Mouse (Mus musculus) cerebellum, adult 2 months (tissue): ENCODE measurements around the gene Sult2b1.

Experiments used
- CTCF ChIP-seq: fragments of 200-500 bp; IDR thresholded peaks from 2 replicates; pipeline ENCODE4 v1.5.1; 2011; ENCODE audit warnings: low read depth, mild to moderate bottlenecking, control low read depth, low read length, moderate library complexity, borderline replicate concordance; ENCODE audit not compliant: insufficient read depth
- POLR2A ChIP-seq: fragments of 200-500 bp; IDR thresholded peaks from 2 replicates; pipeline ENCODE4 v1.6.1; 2011; ENCODE audit warnings: low read length, control low read depth, borderline replicate concordance; ENCODE audit not compliant: insufficient read depth

GRCm38 (mm10) chr7:45686841-45687240 lies 97.6 kb downstream of the Sult2b1 start:
- TF ChIP-seq CTCF = no peak
- no peak for TF ChIP-seq POLR2A
